Mouse (Mus musculus): ENCODE measurements at regions not wholly inside any gene's neighbourhood (a gene's known extent, or its start where the extent isn't known, plus 50 kb on each side); places are given as distances from the start of the nearest gene placed in this dataset.

DNA sequence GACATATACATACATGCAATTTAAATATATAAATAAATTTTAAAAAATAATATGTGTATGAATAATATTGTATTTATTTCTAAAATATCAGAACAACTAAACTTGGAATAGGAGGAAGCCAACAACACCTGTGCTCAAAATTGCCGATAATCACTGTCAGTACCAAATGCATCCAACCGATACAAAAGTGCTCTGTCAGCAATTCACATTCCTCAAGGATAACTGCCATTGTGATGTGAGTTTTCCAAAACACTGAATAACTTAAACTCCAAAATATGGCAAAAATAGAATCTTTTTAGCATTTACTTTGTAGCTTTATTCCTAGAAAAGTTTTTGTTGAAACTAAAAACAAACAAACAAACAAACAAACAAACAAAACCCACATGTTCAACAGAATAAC is 279.4 kb downstream of the Actr3 start:
- DNase-seq (ENCODE audit: low spot score in 2 of 2) = no peak

DNA sequence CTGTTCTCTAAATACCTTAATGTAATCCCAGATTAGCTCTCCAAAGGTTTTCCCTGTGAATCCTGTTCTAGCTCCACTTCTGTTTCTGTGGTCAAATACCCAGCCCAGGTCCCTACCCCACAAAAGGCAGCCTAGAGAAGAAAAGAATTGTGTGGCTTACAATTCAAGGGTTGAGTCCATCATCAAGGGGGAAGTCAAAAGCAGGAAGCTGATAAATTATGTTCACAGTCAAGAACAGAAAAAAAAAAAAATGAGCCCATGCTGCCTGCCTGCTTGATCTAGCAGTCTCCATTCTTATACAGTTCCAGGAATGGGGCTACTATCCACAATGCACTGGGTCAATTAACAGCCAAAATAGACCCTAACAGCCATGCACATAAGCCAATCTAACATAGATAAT is 285.7 kb downstream of the Actr3 start:
- DNase-seq (ENCODE audit: low spot score in 2 of 2) = no peak

DNA sequence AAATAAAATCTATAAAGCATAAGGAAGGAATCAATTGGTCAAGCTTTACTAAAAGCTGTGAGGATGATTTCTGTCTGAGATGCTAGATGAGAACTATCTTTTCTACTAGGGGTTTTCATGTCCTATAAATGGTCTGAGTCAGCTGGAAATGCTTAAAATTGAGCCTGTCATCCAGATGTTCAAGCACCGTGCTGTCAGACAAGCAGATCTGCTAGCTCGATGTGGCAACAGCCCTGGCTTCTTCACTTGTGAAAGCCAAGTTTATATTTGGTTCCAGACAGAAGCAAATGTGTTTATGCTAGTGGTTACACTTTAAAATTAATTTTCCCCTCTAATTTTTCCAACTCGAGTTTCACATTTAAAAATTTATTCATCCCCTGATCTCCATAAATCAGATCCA is 311.7 kb downstream of the Actr3 start:
- no peak for DNase-seq (ENCODE audit: low spot score in 2 of 2)

DNA sequence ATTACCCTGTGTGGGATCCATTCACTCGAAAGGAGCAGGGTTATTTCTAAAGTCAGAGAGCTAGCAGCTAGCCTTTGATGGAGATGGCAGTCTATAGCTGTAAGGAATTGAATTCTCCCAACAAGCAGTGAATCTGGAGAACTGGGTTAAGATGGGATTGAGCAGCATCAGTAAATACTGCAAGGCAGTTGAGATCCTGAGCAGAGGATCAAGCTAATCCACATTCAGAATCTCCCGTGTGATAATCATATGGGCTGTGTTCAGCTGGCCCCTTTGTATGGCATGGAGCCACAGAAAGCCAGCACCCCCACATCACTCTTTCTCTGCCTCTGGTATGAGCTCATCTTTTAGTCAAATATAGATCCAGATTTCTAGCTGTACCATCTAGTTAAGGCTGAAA is 334.9 kb downstream of the Actr3 start:
- no peak for DNase-seq (ENCODE audit: low spot score in 2 of 2)

DNA sequence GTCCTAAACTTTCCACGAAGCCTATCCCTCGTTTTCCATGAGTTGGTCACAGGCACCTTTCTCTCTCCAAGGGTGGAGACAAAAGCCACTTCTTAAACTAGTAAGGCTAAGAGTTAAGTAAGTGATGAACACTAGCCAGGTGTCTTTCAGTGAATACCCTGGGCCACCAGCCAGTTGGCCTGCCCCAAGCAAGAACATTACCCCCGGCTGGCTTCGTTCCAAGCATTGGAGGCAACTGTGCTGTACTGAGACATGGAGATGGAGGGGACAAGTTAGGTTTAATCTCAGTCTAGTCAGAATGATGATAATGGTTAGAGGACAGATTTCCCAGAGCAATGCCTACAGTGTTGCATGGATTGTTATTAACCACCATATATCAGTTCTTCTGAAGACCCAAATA is 350.6 kb downstream of the Actr3 start:
- DNase-seq (ENCODE audit: low spot score in 2 of 2) = no peak

DNA sequence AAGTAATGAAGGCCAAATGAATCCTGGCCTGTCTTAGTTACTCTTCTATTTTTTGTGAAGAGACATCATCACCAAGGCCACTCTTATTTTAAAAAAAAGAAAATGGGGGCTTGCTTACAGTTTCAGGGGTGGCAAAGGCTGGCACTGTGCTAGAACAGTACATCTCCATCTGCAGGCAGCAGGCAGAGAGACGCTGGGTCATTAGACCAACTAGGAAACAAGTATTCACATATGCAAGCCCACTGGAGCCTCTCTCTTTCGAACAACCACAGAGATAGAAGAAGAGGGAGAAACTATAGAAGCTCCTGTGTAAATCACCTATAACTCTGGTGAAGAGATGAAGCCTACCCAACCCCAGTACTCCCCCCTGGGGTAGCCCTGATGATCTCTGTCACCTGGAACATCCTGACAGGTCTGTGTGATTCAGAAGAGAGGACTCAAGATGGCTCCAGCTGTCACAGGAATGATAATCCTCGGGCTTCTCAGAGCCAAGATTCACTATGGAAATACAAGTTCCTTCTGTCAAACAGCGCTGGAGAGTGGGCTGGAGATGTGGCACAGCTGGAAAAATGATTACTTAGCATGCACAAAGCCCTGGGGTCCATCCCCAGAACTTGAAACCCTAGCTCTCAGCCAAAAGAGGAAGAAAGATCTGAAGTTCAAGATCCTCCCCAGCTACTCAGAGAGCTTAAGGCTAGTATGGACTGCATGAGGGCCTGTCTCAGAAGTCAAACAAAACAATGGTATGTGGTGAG is 395.8 kb downstream of the Actr3 start:
- DNase-seq (ENCODE audit: low spot score in 2 of 2) = no peak

DNA sequence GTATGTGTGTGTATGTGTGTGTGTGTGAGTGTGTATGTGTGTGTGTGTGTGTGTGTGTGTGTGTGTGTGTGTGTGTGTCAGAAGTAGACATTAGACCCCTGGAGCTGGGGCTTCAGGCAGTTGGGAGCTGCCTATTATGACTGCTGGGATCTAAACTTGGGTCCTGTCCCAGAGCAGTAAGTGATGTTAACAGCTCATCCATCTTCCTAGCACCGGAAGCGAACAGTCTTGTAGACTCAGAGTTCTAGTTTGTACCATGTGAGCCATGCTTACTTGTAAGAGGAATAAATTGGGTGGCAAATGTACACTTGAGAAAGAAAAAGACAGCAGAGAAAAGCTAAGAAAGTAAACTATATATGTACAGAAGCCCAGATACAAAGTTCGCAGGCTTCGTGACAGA is 422.2 kb downstream of the Actr3 start:
- DNase-seq (ENCODE audit: low spot score in 2 of 2) = no peak

DNA sequence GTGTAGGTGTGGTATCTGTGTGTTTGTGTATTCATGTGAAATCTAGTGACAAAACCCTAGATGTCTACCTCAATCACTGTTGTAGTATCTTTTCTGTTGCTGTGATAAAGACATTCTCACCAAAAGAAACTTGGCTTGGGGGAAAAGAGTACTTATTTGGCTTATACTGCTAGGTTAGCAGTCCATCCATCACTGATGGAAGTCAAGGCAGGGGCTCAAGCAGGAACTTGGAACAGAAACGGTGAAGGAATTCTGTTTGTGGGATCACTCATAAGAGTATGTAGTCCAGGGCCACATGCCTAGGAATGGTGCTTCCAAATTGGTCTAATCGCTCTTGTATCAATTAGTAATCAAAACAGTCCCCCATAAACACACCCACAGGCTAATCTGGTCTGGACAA is 423.6 kb downstream of the Actr3 start:
- DNase-seq (ENCODE audit: low spot score in 2 of 2) = no peak

DNA sequence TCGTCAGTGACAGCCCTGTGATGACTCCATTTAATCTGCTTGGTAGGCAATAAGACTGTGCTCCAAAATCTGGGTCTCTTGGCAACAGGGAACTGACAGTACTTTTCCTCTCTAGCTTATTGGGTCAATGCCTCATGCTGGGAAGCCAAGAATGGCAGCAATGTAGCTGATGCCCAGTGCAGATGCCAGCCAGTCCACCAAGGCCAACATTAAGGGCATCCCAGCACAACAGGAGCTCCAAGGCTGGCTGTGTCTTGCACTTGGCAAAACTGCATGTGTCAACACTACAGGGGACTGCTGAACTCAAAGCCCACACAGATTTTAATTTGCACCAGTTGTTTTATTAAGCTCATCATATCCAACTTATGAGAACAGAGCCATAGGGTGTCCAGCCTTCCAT is 437.9 kb downstream of the Actr3 start:
- no peak for DNase-seq (ENCODE audit: low spot score in 2 of 2)

DNA sequence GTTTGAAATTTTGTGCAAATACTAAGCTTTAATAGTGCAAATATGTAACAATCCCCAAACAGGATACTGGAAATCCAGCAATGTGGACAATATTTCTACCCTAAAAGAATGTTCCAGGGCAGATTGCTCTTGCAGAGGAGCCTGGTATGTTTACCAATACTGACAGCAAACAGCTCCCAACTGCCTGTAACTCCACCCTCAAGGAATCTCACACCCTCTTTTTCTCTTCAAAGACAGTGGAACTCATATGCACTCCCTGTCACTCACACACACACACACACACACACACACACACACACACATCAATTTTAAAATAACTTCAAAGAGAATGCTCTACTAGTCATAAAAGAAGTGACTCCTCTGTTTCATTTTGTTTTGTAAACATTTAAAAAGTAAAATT is 484.7 kb downstream of the Actr3 start:
- no peak for DNase-seq (ENCODE audit: low spot score in 2 of 2)

DNA sequence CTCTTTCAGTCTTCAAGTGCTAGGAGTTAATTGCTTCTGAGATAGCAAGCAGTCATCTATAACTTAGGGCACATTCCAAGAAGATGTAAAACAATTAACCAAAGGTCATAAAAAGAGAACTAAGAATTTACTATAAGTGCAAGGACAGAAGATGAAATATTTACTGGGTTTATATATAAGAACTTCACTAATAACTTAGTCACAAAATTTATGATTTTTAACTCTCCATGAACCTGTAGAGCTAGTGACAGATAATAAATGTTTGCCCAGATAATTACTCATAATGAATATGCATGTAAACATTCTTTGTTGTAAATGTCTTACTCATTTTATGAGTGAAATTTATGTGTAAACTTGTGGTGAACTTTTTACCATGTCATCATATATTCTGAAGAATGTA is 531.2 kb downstream of the Actr3 start:
- DNase-seq (ENCODE audit: low spot score in 2 of 2) = no peak

DNA sequence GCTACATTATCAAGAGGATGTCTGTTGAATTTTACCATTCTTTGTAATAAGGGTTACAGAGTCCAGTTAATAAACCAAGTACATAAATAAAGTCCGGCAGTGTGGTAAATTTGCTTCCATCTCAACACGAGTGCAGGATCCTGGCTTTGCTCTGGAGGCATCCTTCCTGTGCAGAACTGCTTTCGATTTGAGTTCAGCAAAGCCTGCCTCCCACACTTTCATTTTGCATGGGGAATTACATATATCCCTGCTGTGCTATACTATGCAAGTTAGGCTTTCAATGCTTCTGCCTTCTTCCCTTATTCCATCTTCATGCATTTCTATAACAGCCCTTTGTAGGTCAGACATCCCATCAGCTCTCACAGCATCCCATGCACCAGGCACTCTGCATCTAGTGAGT is 564.4 kb downstream of the Actr3 start:
- no peak for DNase-seq (ENCODE audit: low spot score in 2 of 2)

DNA sequence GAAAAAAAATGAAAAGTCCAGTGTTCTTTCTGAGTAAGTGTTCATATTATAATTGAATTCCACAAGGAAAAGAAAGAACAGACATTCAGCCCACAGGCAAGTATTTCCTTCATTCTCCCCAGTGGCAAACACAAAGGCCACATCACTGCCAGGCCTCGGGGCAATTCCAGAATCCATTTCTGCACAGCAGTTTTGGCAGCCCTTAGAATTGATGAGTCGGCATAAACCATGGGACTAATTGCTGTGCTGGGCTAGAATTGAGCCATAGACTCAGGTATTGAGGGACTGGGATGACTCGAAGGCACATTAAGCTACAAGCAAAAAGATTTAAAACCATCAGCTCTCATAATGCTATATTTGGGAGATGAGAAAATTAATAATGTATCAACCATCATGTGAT is 569.3 kb downstream of the Actr3 start:
- DNase-seq (ENCODE audit: low spot score in 2 of 2) = no peak

DNA sequence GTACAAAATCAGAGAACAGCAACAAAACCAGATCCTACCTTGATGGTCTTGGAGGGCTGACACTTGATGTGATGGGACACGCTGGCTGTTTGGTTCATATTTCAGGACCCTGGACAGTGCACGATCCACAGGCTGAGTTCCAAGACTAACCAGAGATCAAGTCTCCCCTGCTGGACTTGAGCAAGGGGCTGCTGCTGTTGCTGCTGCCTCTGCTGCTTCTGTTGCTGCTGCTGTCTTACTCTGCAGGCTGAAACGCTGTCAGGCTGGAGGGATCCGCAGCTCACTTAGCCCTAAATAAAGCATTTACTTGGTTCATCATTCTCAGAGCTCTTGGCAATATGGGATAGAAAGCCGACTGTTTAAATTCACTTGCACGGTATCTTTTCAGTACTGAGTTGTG is 589.8 kb downstream of the Actr3 start:
- peak; percentile 17 to 23 for DNase-seq (ENCODE audit: low spot score in 2 of 2)

DNA sequence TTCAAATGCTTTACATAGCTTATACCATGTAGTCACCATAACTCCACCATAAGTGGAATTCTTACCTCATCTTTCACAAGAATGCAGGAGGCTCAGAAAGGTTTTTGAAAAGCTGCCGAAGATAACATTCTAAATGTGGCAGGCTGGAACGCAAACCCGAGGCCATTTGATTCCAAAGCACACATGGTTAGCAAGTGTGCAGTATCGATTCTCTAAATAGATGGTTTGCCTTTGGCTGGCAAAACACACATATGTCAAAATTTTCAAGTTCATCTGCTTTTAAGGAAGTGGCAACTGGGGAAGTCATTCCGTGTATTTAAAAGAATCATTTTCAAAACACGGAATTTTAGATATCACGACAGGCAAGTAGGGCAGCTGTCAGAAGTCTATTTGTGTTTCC is 609.8 kb downstream of the Actr3 start:
- DNase-seq (ENCODE audit: low spot score in 2 of 2) = no peak

DNA sequence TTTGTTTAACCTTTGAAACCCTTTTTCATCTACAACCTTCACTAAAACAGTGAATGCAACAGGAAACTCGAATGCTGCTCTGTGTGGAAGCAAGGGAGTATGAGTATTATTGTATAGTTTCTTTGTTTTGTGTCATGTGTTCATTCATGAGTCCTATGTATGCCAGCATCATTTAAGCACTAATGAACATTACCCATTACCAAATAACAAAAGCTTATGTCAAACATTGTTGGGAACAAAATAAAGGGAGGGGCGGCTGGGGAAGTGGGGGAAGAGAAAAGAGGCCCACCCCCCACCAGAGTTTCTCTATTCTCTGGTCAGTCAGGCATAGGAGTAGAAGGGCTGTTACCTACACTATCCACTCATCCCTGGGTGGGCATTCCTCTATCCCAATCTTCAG is 642.5 kb downstream of the Actr3 start:
- no peak for DNase-seq (ENCODE audit: low spot score in 2 of 2)

DNA sequence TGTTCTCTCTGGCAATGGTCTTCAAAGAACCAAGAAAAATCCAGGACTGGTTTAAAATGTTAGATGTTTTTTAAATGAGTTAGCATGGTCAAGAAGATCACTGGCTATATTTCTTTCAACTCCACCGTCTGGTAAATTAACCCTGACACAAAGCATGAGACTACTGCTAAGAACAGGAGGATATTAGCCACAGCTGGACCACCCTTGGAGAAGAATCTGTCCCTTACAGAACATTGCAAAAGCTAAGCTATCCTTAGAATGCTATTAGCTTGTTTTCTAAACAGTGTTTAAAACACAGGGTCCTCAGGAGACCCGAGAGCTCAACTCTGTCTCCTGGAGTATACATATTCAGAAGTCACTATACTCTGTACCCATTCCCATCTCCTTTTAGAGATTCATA is 644.9 kb downstream of the Actr3 start:
- DNase-seq (ENCODE audit: low spot score in 2 of 2) = no peak

DNA sequence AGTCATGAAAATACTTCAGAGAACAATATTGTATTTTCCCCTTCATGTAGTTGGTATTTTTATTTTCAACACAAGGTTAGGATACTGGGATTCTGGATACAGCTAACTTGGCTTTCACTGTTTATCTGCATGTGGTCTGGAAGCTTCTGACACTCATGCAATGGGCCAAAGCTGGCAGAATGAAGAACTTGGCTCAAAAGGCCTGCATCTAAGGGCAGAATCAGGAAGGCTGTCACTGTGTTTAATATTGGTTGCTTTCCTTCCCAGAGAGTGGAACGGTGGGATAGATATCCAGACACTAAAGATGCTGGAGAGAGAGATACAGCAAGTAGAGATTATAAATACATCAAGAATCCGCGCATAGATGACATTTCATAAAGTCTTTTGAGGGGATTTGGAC is 645.4 kb downstream of the Actr3 start:
- DNase-seq (ENCODE audit: low spot score in 2 of 2) = no peak

DNA sequence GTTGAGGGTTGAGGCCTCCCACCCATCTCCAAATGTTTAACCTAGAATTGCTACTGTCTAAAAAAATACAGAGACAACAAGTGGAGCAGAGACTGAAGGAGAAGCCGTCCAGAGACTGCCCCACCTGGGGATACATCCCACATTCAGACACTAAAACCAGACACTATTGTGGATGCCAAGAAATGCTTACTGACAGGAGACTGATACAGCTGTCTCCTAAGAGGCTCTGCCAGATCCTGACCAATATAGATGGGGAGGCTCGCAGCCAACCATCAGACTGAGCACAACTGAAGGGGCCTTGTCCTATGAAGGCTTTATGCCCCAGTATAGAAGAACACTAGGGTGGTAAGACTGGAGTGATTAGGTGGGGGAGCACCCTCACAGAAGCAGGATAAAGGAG is 652.5 kb downstream of the Actr3 start:
- no peak for DNase-seq (ENCODE audit: low spot score in 2 of 2)

DNA sequence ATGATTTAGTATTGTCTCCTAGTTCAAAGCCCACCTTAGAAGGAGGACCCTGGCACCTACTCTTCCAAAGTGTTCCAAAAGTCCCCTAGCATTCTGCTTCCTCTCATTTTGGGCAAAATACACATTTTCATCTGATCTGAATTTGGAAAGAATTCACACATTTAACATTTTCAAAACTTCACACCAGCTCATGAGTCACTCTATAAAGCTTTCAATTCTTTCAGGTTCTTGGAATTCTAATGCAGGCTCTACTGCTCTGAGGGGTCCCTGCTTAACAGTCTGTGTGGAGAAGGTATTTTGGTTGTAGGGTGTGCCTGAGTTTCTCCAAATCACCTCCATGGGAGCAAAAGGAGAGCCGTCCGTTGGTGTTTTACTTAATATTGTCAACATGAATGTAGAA is 657.8 kb downstream of the Actr3 start:
- DNase-seq (ENCODE audit: low spot score in 2 of 2) = no peak

DNA sequence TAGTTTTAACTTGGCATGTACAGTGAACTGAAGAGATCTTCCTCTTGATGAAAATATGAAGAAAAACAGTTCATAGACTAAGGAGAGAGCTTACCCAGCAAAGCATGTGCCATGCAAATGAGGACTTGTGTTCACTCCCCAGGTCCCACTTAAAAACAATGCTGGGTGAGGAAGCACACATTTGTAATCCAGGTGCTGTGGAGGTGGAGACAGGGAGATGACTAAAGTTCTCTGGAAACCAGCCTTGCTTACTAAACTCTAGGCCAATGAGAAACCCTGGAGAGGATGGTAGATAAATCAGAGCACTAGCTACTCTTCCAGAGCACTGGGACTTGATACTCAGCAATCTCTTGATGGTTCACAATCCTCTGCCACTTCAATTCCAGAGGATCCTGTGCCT is 678.8 kb downstream of the Actr3 start:
- DNase-seq (ENCODE audit: low spot score in 2 of 2) = no peak

DNA sequence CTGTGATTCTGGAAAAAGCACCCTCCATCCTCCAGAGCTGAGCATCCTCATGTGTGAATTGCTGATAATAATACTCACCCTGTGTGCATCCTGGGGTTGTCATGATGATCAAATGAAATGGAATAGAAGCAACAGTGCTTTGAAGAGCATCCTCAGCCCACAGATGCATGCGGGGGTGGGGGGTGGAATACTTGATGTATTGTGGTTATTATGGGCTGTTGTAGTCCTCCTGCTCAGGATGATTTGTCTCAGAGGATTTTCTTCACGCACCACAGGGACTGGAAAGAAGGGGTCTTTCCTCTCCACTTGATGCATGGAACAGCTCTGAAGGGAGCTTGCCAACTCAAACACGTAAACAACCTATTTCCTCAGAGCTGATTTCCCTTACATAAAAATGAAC is 694.4 kb upstream of the Dpp10 start:
- DNase-seq (ENCODE audit: low spot score in 2 of 2) = no peak

DNA sequence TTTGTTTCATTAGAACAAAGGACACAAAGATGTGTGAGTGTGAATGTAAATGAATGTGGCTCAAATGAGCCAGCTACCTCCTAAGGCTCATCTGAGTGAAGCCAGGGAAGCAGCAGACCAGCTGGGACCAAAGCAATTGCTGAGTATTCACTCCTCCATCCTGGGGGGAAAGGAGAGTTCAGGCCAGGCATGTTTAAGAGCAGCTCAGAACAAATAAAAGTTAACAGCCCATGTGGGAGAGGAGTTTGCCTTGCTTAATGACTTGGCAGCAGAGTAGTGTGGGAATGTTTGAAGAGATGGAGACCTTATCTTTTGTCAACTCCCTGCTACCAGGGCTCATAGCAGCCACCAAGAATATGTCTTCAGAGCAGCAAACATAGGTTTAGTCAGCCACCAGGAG is 685.0 kb upstream of the Dpp10 start:
- no peak for DNase-seq (ENCODE audit: low spot score in 2 of 2)

DNA sequence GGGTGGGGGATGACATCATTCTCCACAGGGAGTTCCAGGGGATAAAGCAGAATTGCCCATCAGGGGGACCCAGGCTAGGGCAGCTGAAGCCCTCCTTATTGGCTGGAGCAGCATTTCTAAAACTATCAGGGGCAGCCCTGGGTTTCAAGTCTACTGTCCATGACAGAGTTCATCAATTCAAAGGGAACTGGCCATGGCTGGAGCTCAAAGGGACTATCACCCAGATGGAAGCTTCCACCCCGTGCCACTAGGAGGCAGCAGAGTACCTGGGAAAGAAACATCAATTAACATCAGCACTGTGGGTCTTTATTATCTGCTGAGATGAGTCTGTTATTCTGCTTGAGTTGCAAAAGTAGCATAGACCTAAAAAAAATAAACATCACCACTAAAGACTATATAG is 672.7 kb upstream of the Dpp10 start:
- DNase-seq (ENCODE audit: low spot score in 2 of 2) = peak; percentile 27 to 28

Measured in gastrocnemius, postnatal 4 days (tissue).